In genomic region chr7:144425953-144426352, GRCm38 (mm10) we compare ENCODE assay signal across 8 mouse cellular contexts. TPM values are rescaled to one million over a fixed set of nuclear protein-coding genes. Genes with fewer than 3 reads are reported as not detected.
A peak's percentile ranks its signal among the peaks of the same experiment; 100 is the strongest.
DNase-seq lines count a peak whose midpoint lies in the region; ATAC-seq and TF ChIP-seq lines count a peak whose summit lies in the region.

No protein-coding gene starts in this region.

- H3K4me2 ChIP-seq in hindbrain, embryonic 12.5 days (replicated peaks) = no peak overlapping the region
- H3K4me2 ChIP-seq in embryonic facial prominence, embryonic 14.5 days (ENCODE audit: low read depth, low read length) = no peak overlapping the region

- H3K9me3 ChIP-seq in hindbrain, embryonic 10.5 days = no peaks in the 10 kb centered on the region
- H3K9me3 ChIP-seq in hindbrain, embryonic 12.5 days (replicated peaks) = no peaks in the 10 kb centered on the region
- no peaks in the 10 kb centered on the region for H3K9me3 ChIP-seq in embryonic facial prominence, embryonic 14.5 days (ENCODE audit: control insufficient read depth, low read length)

- H3ac ChIP-seq in C2C12 (ENCODE audit: control insufficient read depth, insufficient read length, low read depth) = no peak overlapping the region

- no peak for ATAC-seq in hindbrain, embryonic 12.5 days (ENCODE audit: low FRiP score)
- no peak for ATAC-seq in embryonic facial prominence, embryonic 14.5 days (ENCODE audit: low read depth)
- peak; percentile 63 for ATAC-seq in megakaryocyte-erythroid progenitor cell, adult 5-6 weeks (replicated peaks; ENCODE audit: low FRiP score, low TSS enrichment, poor library complexity, severe bottlenecking)

- no peak overlapping the region for H3K9ac ChIP-seq in hindbrain, embryonic 12.5 days
- no peak overlapping the region for H3K9ac ChIP-seq in embryonic facial prominence, embryonic 14.5 days (ENCODE audit: low read depth, low read length)

- peaks cover 20% of the 10 kb centered on the region for H3K4me1 ChIP-seq in hindbrain, embryonic 10.5 days (replicated peaks)
- H3K4me1 ChIP-seq in hindbrain, embryonic 12.5 days = 0 out of 2 replicates have a peak, but pooled peaks cover 2% of the 10 kb centered on the region
- H3K4me1 ChIP-seq in embryonic facial prominence, embryonic 14.5 days (ENCODE audit: control insufficient read depth, insufficient read depth, low read length) = no peaks in the 10 kb centered on the region

- H3K79me3 ChIP-seq in C2C12 (ENCODE audit: low read depth) = no peaks in the 10 kb centered on the region

- DNase-seq in hindbrain, embryonic 10.5 days (ENCODE audit: low spot score) = peak; percentile 54
- peak; percentile 72 for DNase-seq in adrenal gland, postnatal 25 days
- DNase-seq in embryonic facial prominence, embryonic 14.5 days (ENCODE audit: low spot score) = peak; percentile 61
- peak; percentile 78 for DNase-seq in kidney, postnatal 10 days
- DNase-seq in thymus, postnatal 4 days = peak; percentile 76

- peak; percentile 82 for TF ChIP-seq CTCF in C2C12 (IDR thresholded peaks at IDR 0.05; ENCODE audit: control insufficient read depth, insufficient read depth, insufficient read length)

- H3K4me3 ChIP-seq in hindbrain, embryonic 10.5 days = no peak overlapping the region
- no peak overlapping the region for H3K4me3 ChIP-seq in hindbrain, embryonic 12.5 days
- no peak overlapping the region for H3K4me3 ChIP-seq in C2C12 (ENCODE audit: insufficient read depth, poor library complexity, severe bottlenecking)
- no peak overlapping the region for H3K4me3 ChIP-seq in embryonic facial prominence, embryonic 14.5 days (ENCODE audit: low read depth, low read length)

- no peaks in the 10 kb centered on the region for H3K27me3 ChIP-seq in hindbrain, embryonic 10.5 days (ENCODE audit: insufficient read depth, poor library complexity, severe bottlenecking)
- H3K27me3 ChIP-seq in hindbrain, embryonic 12.5 days = no peaks in the 10 kb centered on the region
- no peaks in the 10 kb centered on the region for H3K27me3 ChIP-seq in C2C12 (ENCODE audit: control insufficient read depth, insufficient read depth, insufficient read length)
- H3K27me3 ChIP-seq in embryonic facial prominence, embryonic 14.5 days (replicated peaks; ENCODE audit: control insufficient read depth, insufficient read depth, low read length) = no peaks in the 10 kb centered on the region

- no peaks in the 10 kb centered on the region for H3K36me3 ChIP-seq in hindbrain, embryonic 10.5 days
- H3K36me3 ChIP-seq in hindbrain, embryonic 12.5 days = no peaks in the 10 kb centered on the region
- no peaks in the 10 kb centered on the region for H3K36me3 ChIP-seq in C2C12 (ENCODE audit: control insufficient read depth, insufficient read depth)
- no peaks in the 10 kb centered on the region for H3K36me3 ChIP-seq in embryonic facial prominence, embryonic 14.5 days (ENCODE audit: control insufficient read depth, insufficient read depth, low read length)

- 12% methylated on average over 8 of the region's 8 CpGs for WGBS in hindbrain, embryonic 10.5 days
- WGBS in hindbrain, embryonic 12.5 days = 8% methylated on average over 8 of the region's 8 CpGs
- WGBS in embryonic facial prominence, embryonic 14.5 days = 5% methylated on average over 8 of the region's 8 CpGs

- no peak overlapping the region for H3K27ac ChIP-seq in hindbrain, embryonic 10.5 days
- H3K27ac ChIP-seq in hindbrain, embryonic 12.5 days = no peak overlapping the region
- no peak overlapping the region for H3K27ac ChIP-seq in embryonic facial prominence, embryonic 14.5 days (replicated peaks; ENCODE audit: low read depth, low read length)

- no peaks in the 10 kb centered on the region for H3K79me2 ChIP-seq in C2C12 (ENCODE audit: control insufficient read depth, insufficient read depth)

TF ChIP-seq in C2C12, 6 proteins besides CTCF, POLR2A, EP300 and RAD21:
- no peak for TF ChIP-seq FOSL1 (IDR thresholded peaks at IDR 0.05; ENCODE audit: insufficient read depth, low read length, poor library complexity, severe bottlenecking)
- no peak for TF ChIP-seq MYOD1 (IDR thresholded peaks at IDR 0.05; ENCODE audit: control insufficient read depth, insufficient read length, low read depth)
- no peak for TF ChIP-seq MYOG (IDR thresholded peaks at IDR 0.05; ENCODE audit: control insufficient read depth, extremely low read depth, insufficient read length)
- no peak for TF ChIP-seq CEBPB (IDR thresholded peaks at IDR 0.05; ENCODE audit: low read depth)
- TF ChIP-seq MAX (IDR thresholded peaks at IDR 0.05) = no peak

RNA-seq across cellular contexts. Expression of gene Cttn, which starts 44.9 kb away (rescaled TPM):
- 205 and 210 TPM in 2 replicates for polyA plus RNA-seq in hindbrain, embryonic 10.5 days (2016; fragmentation: Nextera tagmentation; extraction: Ambion mirVana)
- 198 and 213 TPM in 2 replicates for polyA plus RNA-seq in hindbrain, embryonic 12.5 days (2016; fragmentation: Nextera tagmentation; extraction: Ambion mirVana)
- 177 TPM for polyA plus RNA-seq in C2C12 (2012; fragmentation: generic; extraction: Trizol)
- 218 and 274 TPM in 2 replicates for total RNA-seq in adrenal gland, postnatal 25 days (2021)
- 157 and 179 TPM in 2 replicates for polyA plus RNA-seq in embryonic facial prominence, embryonic 14.5 days (2014; fragmentation: Nextera tagmentation; extraction: Ambion mirVana)
- 23.5 and 23.7 TPM in 2 replicates for total RNA-seq in megakaryocyte-erythroid progenitor cell, adult 5-6 weeks (2014; fragmentation: Nextera tagmentation)
- 34.7 and 42.2 TPM in 2 replicates for total RNA-seq in megakaryocyte-erythroid progenitor cell, adult 5-6 weeks (2017)
